Mouse (Mus musculus) gastrocnemius, adult 8-10 months (tissue): ENCODE measurements around the gene Arid5b. TPM values are rescaled to one million over a fixed set of nuclear protein-coding genes. Genes with fewer than 3 reads are reported as not detected.

Experiments
- DNase-seq, 2 experiments: peaks; one replicate each; pipeline ENCODE4 v3.0.0; 2022; ENCODE audit warnings: low spot score in 2 of 2
- total RNA-seq, 4 experiments: library from RNA; stranded (reverse); gene quantifications; 2 replicates each; pipeline ENCODE4 v1.2.4; 2022

The Arid5b gene
- total RNA-seq, 4 experiments from 2014 or later = 10.1 to 12.5 (median 11.9) TPM

- no peak for DNase-seq
These were observed 39.7 kb downstream of the Arid5b start for GRCm38 (mm10) chr10:68238707-68239425.

GRCm38 (mm10) chr10:68238182-68238581 lies 40.4 kb downstream of the Arid5b start:
- DNase-seq = no peak

- no peak for DNase-seq
These were observed 41.5 kb downstream of the Arid5b start for GRCm38 (mm10) chr10:68236956-68237455.

GRCm38 (mm10) chr10:68231385-68232182 lies 47.0 kb downstream of the Arid5b start:
- no peak for DNase-seq

- DNase-seq = no peak
These were observed 47.7 kb downstream of the Arid5b start for GRCm38 (mm10) chr10:68230653-68231384.

GRCm38 (mm10) chr10:68229640-68230565 lies 48.6 kb downstream of the Arid5b start:
- no peak for DNase-seq

- no peak for DNase-seq
These were observed 55.9 kb downstream of the Arid5b start for GRCm38 (mm10) chr10:68222676-68223075.

- no peak for DNase-seq
These were observed 56.5 kb downstream of the Arid5b start for GRCm38 (mm10) chr10:68222012-68222411.

- no peak for DNase-seq
These were observed 59.2 kb downstream of the Arid5b start for GRCm38 (mm10) chr10:68219327-68219726.

- no peak for DNase-seq
These were observed 59.9 kb downstream of the Arid5b start for GRCm38 (mm10) chr10:68218678-68219077.

GRCm38 (mm10) chr10:68214809-68215468 lies 63.6 kb downstream of the Arid5b start:
- DNase-seq = no peak

- DNase-seq = no peak
These were observed 66.3 kb downstream of the Arid5b start for GRCm38 (mm10) chr10:68212061-68212915.

- no peak for DNase-seq
These were observed 67.0 kb downstream of the Arid5b start for GRCm38 (mm10) chr10:68211514-68211913.

- DNase-seq = no peak
These were observed 68.4 kb downstream of the Arid5b start for GRCm38 (mm10) chr10:68210025-68210642.

- no peak for DNase-seq
These were observed 69.9 kb downstream of the Arid5b start for GRCm38 (mm10) chr10:68208670-68209065.

GRCm38 (mm10) chr10:68207803-68208669 lies 70.5 kb downstream of the Arid5b start:
- peak in 1 of 2 experiments; percentile 17 for DNase-seq

GRCm38 (mm10) chr10:68204391-68204790 lies 74.1 kb downstream of the Arid5b start:
- DNase-seq = no peak

- DNase-seq = no peak
These were observed 74.7 kb downstream of the Arid5b start for GRCm38 (mm10) chr10:68203860-68204259.
